Mouse (Mus musculus): ENCODE measurements around the gene A4gnt.

DNA sequence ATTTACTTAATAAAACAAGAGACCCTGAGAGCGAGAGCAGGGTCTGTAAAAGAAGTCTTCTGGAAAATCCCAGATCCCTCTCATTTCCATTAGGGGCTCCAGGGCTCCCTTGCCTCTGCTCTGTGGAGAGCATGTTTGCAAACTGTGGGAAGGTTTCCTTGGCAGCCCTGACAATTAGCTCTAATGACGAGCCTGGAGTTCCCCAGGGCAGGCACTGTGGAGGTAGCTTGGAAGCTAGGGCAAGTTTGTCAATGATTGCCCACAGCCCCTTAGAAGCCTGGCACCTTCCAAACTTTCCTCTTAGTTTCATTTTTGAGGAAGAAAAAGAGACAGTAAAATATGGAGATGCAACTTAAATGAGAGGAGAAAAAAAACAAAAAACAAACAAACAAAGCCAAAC, 19.5 kb downstream of the A4gnt start:
- TF ChIP-seq CTCF (IDR thresholded peaks at IDR 0.05; ENCODE audit: low read depth, low read length): no peak
- no peak for TF ChIP-seq POLR2A (IDR thresholded peaks at IDR 0.05; ENCODE audit: borderline replicate concordance, low read depth, low read length)
